Mouse (Mus musculus): ENCODE measurements at regions not wholly inside any gene's neighbourhood (a gene's known extent, or its start where the extent isn't known, plus 50 kb on each side); places are given as distances from the start of the nearest gene placed in this dataset.
A peak's percentile ranks its signal among the peaks of the same experiment; 100 is the strongest.

DNA sequence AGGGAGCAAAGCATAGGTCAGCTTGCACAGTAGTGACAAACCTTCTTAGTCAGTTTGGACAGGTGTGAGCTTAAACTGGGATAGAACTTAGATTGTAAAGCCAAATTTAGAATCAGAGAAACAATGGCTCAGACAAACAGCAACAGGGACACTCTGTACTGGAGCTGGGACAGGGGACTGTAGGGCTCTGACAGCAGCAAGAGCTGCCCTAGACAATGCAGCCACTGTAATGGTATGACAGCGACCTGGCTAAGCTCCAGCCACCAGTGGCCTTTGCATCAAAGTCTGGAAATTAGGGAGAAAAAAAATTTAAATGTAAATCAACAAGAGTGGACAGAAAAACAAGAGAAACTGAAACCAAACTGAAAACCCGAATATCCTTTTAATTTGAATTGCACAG is 53.2 kb upstream of the Armc3 start:
- DNase-seq (ENCODE audit: low spot score) = peak; percentile 53
- Histone ChIP-seq H3K4me3 (replicated peaks; ENCODE audit: low read depth, low read length) (no peak overlapping the region), H3K4me2 (ENCODE audit: low read length) (peak overlapping the region; percentile 19; the same call in 1 of the 2 replicates), H3K9ac (ENCODE audit: low read depth, low read length) (no peak overlapping the region), H3K9me3 (replicated peaks; ENCODE audit: low read length) (no peaks in the 10 kb centered on the region), H3K27ac (peak overlapping the region; percentile 36), H3K4me1 (replicated peaks; ENCODE audit: insufficient read depth, low read length) (peaks cover 5% of the 10 kb centered on the region; the same call in 1 of the 2 replicates), H3K27me3 (ENCODE audit: insufficient read depth, low read length) (no peaks in the 10 kb centered on the region), H3K36me3 (ENCODE audit: insufficient read depth, low read length) (no peaks in the 10 kb centered on the region)
- ATAC-seq (replicated peaks; ENCODE audit: low FRiP score, low read depth) = peak; percentile 52; the same call in 1 of the 2 replicates
- no peak for TF ChIP-seq CTCF (IDR thresholded peaks at IDR 0.05; ENCODE audit: low read depth)
- whole genome bisulfite sequencing = 47% methylated on average over 2 of the region's 2 CpGs

- DNase-seq (ENCODE audit: low spot score) = peak; percentile 24
These were observed 52.8 kb upstream of the Armc3 start for GRCm38 (mm10) chr2:19146289-19146688.

DNA sequence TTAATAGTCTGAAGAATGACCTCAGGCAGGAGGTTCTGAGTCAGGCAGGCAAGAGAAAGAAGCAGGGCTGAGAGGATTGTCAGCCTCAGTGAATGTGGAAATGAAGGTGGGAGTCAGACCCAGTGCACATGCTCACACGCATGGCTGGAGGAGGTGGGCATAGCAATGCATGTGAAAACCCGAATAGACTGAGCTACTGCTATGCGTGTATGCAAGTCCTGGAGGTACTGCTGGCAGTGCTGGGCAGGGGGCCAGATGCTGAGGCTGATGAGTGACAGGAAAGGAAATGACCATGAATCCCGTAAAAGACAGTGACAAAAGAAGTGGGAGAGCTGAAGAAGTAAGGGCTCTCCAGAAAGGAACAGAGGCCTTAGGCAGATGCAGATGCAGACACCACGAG is 50.3 kb upstream of the Armc3 start:
- Histone ChIP-seq H3K36me3 (ENCODE audit: insufficient read depth, low read length) (no peaks in the 10 kb centered on the region), H3K4me2 (ENCODE audit: low read length) (no peak overlapping the region), H3K9me3 (replicated peaks; ENCODE audit: low read length) (no peaks in the 10 kb centered on the region), H3K9ac (ENCODE audit: low read depth, low read length) (no peak overlapping the region), H3K4me3 (replicated peaks; ENCODE audit: low read depth, low read length) (no peak overlapping the region), H3K27ac (no peak overlapping the region), H3K4me1 (replicated peaks; ENCODE audit: insufficient read depth, low read length) (peaks cover 5% of the 10 kb centered on the region; the same call in 1 of the 2 replicates), H3K27me3 (ENCODE audit: insufficient read depth, low read length) (no peaks in the 10 kb centered on the region)
- peak; percentile 16 for DNase-seq (ENCODE audit: low spot score)
- no peak for TF ChIP-seq CTCF (IDR thresholded peaks at IDR 0.05; ENCODE audit: low read depth)
- no peak for ATAC-seq (replicated peaks; ENCODE audit: low FRiP score, low read depth)
- WGBS = 45% methylated on average over 5 of the region's 5 CpGs

More at GRCm38 (mm10) chr2:19146289-19146688, 52.8 kb upstream of the Armc3 start:
- no peaks in the 10 kb centered on the region for H3K36me3 ChIP-seq (ENCODE audit: insufficient read depth, low read length)
- no peaks in the 10 kb centered on the region for H3K27me3 ChIP-seq (ENCODE audit: insufficient read depth, low read length)
- H3K9me3 ChIP-seq (replicated peaks; ENCODE audit: low read length) = no peaks in the 10 kb centered on the region
- 0 out of 2 replicates have a peak overlapping the region, but pooled peaks have one; percentile 20 for H3K27ac ChIP-seq
- ATAC-seq (replicated peaks; ENCODE audit: low FRiP score, low read depth) = no peak
- H3K4me3 ChIP-seq (replicated peaks; ENCODE audit: low read depth, low read length) = no peak overlapping the region
- TF ChIP-seq CTCF (IDR thresholded peaks at IDR 0.05; ENCODE audit: low read depth) = no peak
- H3K4me1 ChIP-seq (replicated peaks; ENCODE audit: insufficient read depth, low read length) = peaks cover 5% of the 10 kb centered on the region; the same call in 1 of the 2 replicates
- peak overlapping the region; percentile 19; the same call in 1 of the 2 replicates for H3K4me2 ChIP-seq (ENCODE audit: low read length)
- no peak overlapping the region for H3K9ac ChIP-seq (ENCODE audit: low read depth, low read length)
- WGBS = 14% methylated on average over 6 of the region's 6 CpGs

Data from kidney, postnatal 0 days (tissue).